Mouse (Mus musculus) gastrocnemius, postnatal 36 days (tissue): ENCODE measurements around the gene Ptf1a. TPM values are rescaled to one million over a fixed set of nuclear protein-coding genes. Genes with fewer than 3 reads are reported as not detected.
A peak's percentile ranks its signal among the peaks of the same experiment; 100 is the strongest.

Source experiments
- DNase-seq, 2 experiments: peaks; one replicate each; pipeline ENCODE4 v3.0.0; 2022
- intact Hi-C: fragments of 180-260 bp; cut with DNase I; formaldehyde crosslinking; loops from one replicate; pipeline ENCODE4 v1.15.1; 2025
- long read RNA-seq, 2 experiments: library from polyadenylated mRNA; stranded (forward); transcript quantifications; one replicate each; pipeline ENCODE4 v2.0.0; 2021
- total RNA-seq, 2 experiments: library from RNA; stranded (reverse); gene quantifications; 2 replicates each; pipeline ENCODE4 v1.2.3; 2021

Ptf1a gene
- not detected for total RNA-seq
- long read RNA-seq, experiment 1: 0 reads
- long read RNA-seq, experiment 2: 0 reads

DNA sequence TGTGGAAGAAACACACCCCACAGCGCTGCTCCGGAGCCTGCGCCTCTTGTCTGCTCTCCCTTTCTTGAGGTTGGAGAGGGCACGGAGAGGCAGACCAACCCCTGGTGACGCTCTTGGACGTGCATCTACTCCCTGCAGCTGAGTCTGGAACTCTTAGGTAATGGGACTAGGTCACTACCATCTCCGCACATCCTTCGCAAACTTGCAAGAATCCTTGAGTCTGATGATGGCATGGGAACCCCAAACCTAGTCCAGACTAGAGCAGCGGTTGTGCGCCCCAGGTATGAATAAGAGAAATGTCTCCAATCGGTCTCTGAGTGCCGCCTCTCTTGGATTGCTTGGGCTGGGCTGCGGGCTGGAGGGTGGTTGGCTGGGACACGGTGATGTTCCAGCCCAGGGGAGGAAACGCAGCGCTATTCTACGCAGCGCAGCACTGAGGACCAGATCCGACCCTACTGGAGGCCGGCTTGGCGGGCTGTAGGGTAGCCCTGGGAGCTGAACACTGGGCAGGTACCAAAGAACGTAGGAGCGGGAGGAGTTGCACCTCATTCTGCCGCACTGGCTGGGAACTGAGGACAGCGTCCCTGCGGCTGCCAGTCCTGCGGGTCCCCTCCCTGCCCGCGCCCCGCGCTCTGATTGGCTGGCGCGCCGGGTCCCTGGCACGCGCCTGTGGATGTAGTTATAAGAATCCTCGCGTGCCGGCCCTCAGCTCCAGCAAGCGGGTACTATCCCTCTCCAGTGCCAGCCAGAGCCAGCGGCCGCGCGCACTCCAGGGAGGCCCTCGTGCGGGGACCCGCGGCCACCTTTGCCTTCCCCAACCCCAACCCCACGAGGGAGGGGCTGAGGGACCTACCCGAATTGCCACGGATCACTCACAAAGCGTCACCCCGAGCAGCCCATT, at the start of gene Ptf1a:
Gene Ptf1a (plus strand): TSS at position 733 of the 901 bp plus-strand sequence.
- no peak for DNase-seq
- intact Hi-C loops: no loop called here

DNA sequence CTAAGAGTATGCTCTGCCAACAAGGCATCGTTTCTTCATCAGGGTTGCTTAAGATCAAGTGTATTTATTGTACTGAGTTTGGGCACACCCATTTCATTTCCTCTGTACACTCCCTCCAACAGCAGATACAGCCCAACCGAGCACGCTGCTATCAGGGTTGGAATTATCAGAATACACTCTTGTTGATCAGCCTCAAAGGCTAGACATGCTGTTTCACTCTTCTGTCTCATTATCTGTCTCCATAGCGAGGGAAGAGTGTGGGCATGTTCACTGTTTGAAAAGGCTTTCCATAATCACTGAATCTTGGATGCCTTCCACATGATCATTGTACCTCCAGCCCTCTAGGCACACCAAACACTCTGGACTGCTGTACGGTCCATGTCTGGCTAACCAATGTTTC, 40.1 kb upstream of the Ptf1a start:
- intact Hi-C loops: no loop called here
- no peak for DNase-seq

DNA sequence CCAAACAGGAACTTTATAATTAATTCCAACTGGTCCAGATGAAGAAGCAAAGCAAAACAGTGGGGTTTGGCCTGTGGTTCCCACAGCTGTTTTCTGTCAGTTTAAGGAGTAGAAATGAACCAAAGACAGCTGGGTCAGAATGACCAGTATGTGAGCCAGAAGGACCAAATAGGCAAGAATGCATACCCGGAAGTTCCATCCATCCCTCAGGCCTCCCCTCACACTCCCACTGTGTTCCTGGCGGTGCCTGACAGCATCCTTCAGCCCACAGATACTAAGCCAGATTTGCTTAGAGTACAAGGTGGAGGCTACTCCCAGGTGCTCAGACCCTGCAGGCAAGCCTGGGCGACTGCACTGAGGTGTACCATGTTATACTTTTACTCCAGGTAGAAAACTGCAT, 38.9 kb upstream of the Ptf1a start:
- intact Hi-C loops: no loop called here
- DNase-seq: no peak

DNA sequence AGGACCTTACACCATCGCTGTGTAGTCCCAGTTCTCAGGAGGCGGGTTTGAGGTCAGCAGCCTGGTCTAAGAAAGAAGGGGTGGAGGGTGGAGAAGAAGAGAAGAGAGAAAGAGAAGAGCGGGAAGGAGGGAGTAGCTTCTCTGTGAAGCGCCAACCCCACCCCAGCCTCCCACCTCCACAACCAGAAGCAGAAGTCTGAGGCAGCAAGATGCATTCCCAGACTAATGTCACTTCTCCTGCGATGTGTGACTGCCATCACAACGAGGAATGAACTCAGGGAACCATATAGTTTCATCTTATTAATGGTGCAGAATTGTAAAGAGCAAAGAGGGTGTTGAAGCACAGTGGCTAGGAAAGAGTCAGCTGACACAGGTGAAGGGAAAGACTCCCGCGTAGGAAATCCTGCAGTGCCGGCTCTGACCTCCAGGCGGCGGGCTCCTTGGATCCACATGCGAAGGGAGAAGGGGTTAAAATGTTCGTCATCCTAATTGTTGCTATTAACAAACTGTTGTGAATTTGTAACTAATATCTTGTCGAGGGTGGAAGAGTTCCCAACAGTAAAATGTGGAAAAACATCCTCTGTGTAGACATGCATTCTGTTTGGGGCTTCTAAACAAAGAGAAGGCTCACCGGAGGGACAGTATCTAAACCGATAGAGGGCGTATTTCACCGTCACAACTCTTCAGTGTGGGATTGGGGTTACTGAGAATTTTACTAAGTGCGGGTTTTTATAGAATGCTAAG, 31.1 kb upstream of the Ptf1a start:
- DNase-seq: peak; percentile 25 to 36
- intact Hi-C loops: loop anchor here (2.0 kb wide), 2 partner anchors 106 to 504 kb away; no protein-coding TSS in a partner anchor

DNA sequence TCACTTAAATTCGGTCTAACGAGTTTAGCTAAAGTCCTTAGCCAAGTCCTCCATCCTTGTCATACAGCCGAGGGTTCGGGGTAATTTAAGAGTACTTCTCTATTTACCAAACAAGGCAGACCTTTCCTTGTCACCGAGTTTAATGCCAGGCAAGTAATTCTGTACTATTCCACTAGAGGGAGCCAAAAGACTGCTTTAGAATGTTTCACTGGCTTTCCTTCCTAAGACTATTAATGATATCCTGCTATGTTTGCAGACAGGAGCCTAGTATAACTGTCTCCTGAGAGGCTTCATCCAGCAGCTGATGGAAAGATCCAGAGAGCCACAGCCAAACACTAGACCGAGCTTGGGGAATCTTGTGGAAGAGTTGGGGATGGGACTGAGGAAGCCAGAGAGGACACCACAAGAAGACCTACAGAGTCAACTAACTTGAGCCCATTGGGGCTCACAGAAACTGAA, 30.4 kb upstream of the Ptf1a start:
- intact Hi-C loops: loop anchor here (2.0 to 5.0 kb wide), 3 partner anchors 106 to 504 kb away; no protein-coding TSS in a partner anchor
- no peak for DNase-seq

DNA sequence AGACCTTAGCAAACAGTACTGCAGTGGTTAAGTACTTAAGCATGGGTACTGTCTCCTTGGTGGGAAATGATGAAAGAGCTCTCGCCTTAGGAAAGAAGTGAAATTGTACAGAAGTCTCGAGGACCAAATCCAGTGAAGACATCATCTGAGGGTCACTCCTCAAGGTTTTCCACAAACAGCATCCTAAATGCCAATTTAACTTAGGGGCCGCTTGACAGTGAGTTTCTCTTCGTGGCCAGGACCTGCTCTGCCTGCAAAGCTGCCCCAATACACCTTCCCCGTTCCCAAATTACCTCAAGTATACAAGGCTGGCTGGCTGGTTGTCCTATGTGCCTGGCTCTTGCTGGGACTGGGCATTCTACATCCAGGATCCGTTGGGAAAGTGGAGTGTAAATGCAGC, 29.4 kb upstream of the Ptf1a start:
- intact Hi-C loops: loop anchor here (5.0 kb wide), 1 partner anchor 321 kb away; no protein-coding TSS in a partner anchor
- no peak for DNase-seq

DNA sequence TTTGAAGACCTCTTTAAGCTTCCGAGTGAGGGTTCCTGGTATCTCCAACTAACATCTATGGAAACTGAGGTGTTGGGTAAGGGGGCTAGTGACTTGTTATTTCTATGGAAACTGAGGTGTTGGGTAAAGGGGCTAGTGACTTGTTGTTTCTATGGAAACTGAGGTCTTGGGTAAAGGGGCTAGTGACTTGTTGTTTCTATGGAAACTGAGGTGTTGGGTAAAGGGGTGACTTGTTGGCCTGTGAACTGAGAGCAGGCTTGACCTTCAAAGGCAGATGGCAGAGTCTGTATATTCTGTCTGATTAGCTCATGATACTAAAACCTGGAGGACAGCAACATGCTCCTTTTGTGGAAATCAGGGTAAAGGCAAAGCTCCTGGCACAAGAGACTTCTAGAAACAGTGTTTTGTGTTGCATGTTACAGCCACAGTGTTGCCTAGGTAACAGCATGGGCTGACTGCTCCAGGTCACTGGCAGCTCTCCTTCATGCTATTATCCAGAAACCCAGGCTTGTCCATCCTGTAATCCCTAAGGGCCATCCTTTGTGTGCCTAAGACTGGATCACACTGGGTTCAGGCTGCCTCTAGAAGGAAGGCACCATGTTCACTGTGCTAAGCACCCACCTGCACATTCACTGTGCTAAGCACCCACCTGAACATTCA, 25.6 kb upstream of the Ptf1a start:
- intact Hi-C loops: loop anchor here (5.0 kb wide), 1 partner anchor 317 kb away; no protein-coding TSS in a partner anchor
- no peak for DNase-seq

DNA sequence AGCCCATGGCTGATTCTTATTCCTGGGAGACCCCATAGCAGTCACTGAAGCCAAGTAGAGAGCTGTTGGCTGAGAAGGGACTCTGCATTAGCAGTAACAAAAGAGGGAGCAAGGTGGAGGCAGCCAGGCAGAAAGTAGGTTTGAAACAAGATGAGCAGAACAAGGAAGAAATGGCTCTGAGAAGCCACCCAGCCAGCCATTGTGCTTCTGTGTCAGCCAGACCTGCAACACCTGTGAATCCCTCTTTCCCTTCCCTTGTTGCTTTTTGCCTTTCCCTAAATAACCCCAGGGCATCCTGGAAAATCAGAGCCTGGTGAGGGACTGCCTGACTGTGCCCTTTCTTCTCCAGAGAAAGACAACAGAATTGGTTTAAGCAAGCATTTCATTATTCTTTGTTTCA, 23.2 kb upstream of the Ptf1a start:
- DNase-seq: no peak
- intact Hi-C loops: no loop called here

DNA sequence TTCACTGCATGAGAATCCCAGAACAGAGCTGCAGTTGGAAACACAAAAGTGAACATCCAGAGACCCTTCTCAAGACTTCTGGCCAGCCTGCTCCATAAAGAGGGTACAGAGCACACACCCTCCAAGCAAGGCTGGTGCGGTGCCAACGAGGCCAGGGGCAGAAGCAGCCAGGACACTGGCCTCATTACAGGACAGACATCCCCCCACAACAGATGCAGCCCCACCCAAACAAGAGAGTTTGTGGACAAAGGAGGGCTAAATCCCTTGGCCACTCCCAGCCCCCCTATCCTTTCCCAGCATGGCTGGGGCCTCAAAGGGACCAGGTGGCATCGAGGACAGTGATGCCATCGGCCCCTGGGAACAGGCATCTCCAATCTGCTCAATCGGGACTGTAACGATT, 22.4 kb upstream of the Ptf1a start:
- intact Hi-C loops: no loop called here
- DNase-seq: no peak

DNA sequence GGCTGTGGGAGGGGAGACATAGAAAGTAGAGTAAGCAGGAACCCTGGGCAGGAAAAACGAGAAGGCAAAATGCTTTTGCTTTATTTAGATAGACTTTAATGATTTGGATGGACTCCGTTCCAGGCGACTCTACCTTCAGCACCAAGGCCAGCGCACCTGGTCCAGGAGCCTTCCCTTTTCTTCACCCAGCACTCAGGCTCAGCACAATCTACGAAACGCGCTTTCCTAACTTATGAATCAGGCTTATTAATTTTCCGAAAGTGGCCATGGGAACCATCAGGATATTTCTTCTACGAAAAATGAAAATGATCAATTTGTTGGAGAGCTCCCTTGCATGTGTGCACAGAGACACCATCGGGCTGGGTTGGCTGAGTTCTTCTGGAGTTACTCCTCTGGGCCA, 16.4 kb upstream of the Ptf1a start:
- DNase-seq: no peak

DNA sequence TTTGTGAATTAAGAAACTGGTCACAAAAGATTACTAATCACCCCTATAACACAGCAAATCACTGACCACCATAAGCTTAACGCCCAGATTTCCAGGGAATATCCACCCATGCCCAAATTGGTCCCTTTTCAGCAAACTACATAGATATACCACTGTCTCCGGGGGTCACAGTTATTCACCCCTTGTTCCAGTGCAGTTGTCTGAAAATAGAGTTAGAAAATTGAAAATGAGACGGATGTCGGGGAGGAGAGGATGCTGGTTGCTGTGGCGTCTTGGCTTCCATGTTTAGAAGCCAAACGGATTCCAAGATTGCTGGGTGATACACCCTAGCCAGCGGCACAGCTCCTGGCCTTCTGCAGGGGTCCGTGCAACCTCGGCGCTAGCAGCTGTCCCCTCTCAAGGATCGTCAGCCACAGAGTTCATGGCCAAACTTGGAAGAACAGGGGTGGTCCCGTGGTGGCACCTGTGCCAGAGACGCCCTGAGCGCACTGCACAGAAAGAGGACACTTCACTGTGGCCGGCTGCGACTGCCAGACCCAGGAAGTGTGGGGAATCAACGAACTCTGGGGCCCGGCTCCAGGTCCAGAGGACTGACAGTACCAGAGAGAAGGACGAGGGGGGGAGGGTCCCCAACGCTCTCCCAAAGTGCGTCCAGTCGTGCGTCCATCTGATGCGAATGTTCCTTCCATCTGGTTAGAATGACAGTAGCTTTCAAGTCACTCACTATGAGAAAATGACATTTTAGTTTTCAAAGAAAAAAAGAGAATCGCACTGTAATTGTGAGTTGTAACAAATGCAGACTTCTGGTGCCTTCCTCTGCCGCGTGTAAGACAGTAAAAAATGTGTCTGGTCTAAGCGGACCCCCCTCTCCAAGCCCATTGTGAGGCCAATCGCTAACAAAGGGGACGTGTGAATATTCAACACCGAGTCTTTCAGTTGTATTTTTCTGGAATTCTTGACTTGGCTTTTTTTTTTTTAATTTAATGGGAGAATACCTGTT, 15.5 kb upstream of the Ptf1a start:
- intact Hi-C loops: no loop called here
- no peak for DNase-seq

More for the DNA sequence above, 16.4 kb upstream of the Ptf1a start:
- intact Hi-C loops: no loop called here

DNA sequence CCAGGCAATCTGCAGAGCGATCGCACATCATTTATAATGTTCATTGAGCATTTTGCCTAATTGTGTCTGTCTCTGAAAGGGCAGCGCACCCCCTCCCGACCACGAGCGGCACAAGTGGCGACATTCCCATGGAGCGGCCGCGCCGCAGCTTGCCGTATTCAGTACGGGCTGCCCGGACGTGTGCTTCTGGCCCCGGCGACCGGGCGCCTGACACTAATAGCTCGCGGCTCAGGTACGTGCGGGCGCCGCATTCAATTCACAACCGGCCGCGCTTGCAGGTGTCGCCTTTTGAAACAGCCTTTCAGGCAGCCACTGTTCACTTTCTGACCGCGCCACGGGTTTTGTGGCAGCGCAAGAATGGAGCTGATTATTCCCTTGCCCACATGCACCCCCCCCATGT, 14.7 kb upstream of the Ptf1a start:
- intact Hi-C loops: no loop called here
- DNase-seq: no peak

DNA sequence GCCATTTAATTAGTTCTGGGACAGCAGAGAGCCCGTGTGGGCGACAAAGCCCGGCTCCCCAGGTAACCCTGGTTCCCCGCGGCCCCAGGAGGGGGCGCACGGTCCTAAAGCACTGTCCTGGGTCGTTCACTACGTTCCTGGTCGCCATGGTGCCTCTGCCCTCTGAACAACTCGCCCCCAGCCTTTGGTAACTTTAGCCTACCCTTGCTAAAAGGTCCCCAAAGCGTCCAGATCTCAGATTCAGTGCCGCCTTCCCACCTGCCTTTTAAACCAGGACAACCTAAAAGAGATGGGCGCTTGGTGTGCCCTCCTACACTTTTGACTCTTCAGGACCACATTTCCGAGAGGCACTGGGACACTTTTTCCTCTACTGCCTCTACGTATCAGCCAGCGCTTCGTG, 14.3 kb upstream of the Ptf1a start:
- intact Hi-C loops: no loop called here
- DNase-seq: no peak

DNA sequence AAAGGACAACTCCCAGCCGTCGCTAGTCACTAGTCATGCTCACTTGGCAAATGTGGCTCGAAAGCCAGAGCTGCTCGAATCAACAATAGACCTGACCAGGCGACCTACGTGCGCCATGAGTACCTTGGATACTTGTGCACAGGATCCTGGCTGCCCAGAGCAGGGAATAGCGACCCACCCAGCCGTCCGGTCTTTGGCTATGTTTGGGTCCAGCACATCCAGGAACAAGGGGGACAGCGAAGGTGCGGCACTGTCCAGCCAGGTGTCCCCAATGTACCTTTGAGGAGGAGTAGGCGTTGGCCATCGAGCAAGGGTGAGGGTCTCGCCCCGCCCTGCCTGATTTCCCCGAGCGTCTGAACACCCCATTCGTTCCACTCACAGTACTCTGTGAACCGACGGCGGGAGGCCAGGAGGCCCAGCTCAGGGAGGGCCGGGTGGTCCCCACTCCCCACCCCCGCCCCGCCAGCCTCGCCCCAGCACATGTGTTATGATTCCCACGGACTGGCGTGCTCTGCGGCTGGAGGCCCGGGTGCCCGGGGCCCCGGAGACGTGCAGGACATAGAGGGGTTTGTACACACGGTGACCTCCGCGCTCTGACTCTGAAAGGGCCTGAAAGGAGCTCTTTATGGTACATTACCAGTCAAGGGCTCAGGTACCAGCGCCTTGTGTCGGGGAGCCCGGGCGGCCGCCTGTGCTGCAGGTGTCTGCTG, 13.7 kb upstream of the Ptf1a start:
- intact Hi-C loops: no loop called here

DNA sequence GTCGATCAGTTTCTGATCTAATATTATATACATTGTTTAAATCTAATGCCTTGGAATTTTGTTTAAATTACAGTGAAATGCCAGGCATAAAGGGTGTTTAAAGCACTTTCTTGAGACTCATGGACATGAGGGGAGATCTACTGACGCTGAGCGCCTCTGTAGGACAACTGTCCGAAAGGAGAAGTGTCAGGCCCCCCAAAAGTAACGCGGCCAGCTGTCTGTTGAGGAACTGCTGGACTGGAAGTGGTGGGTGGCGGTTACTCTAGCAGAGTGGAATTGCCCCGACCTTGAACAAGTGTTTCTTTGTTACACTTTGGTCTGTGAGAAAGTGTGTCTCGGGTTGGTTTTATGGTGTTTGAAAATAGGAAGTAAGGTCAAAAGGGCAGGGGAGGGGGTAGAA, 1.1 kb upstream of the Ptf1a start:
- no peak for DNase-seq
- intact Hi-C loops: no loop called here

More for the DNA sequence above, 13.7 kb upstream of the Ptf1a start:
- DNase-seq: no peak

DNA sequence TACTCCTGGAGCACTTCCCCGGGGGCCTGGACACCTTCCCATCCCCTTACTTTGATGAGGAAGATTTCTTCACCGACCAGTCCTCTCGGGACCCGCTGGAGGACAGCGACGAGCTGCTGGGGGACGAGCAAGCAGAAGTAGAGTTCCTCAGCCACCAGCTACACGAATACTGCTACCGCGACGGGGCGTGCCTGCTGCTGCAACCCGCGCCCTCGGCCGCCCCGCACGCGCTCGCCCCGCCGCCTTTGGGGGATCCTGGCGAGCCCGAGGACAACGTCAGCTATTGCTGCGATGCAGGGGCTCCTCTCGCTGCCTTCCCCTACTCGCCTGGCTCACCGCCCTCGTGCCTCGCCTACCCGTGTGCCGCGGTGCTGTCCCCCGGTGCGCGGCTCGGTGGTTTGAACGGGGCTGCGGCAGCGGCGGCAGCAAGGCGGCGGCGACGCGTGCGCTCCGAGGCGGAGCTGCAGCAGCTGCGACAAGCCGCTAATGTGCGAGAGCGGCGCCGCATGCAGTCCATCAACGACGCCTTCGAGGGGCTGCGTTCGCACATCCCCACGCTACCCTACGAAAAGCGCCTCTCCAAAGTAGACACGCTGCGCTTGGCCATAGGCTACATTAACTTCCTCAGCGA, 523 bp downstream of the Ptf1a start:
- no peak for DNase-seq

DNA sequence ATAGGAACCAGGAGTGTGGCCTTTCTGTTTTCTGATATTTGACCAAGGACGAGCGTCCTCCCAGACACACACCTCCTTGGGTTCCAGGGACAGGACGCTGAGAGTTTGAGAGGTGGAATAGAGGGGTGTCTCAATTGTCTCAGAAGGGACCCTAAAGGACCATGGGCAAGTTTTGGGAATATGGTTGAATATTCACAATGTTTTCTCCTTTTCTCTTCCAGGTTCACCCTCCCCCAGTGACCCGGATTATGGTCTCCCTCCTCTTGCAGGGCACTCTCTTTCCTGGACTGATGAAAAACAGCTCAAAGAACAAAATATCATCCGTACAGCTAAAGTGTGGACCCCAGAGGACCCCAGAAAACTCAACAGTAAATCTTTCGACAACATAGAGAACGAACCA, 1.3 kb downstream of the Ptf1a start:
- intact Hi-C loops: no loop called here

More for the DNA sequence above, 523 bp downstream of the Ptf1a start:
- intact Hi-C loops: no loop called here

DNA sequence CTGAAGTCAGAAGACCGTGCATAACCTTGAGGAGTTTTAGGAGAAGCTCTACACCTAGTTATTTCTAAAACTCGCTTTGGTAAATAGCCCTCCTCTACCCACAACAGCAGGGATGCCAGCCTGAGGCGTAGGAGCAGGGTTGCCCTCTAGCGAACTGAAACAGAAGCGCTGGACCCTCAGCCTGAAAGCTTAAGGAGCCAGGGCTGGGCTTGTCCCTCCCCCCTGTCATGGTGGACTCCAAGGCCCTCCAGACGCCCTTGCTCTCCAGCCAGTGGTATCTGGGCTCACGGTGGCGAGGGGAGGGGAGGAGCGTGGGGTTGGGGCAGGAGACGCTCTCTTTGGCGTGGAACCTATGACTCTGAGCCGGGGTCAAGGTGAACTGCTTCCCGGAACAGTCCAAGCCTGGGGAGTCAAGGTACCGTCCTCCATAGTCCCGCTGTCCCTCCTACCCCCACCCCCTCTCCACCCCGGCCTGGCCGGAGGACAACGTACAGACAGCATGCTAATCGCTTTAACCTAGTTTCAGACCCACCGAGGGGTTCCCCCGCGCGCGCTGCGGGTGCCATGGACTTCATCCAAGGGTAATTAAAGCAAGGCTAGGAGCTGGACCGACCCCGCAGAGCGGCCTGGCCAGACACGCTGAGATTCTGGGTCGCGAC, 2.7 kb downstream of the Ptf1a start:
- DNase-seq: no peak
- intact Hi-C loops: no loop called here

More for the DNA sequence above, 1.3 kb downstream of the Ptf1a start:
- no peak for DNase-seq
